Mouse (Mus musculus): Measurements from ENCODE around the gene Fam208b. TPM values are rescaled to one million over a fixed set of nuclear protein-coding genes. Genes with fewer than 3 reads are reported as not detected.

Gene Fam208b
- polyA plus RNA-seq, 1 experiment, result 4.3 TPM

DNA sequence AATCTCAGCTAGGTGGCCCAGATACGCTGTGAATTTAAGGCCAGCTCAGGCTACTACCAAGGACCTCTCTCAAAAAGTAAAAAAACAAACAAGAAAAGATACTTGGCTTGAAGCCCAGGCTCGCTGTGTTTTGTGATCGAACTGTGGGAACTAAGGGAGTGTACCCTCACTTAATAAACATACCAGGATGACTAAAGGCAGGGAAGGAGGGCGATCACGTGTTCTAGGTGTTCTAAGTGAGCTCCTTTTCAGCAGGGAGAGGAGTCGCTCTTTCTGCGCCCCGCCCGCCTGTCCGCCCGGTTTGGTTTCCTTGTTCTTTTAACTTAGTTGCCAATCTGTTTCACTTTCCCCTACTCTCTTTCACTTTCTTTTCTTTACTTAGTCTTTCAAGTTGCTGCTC lies 25.9 kb upstream of the Fam208b start:
- Histone ChIP-seq H3K4me3 (replicated peaks; ENCODE audit: extremely low read depth, low read depth, low read length) (peak overlapping the region; percentile 48), H3K4me1 (ENCODE audit: control insufficient read depth, insufficient read depth, low read length) (peaks cover 2% of the 10 kb centered on the region; the same call in 1 of the 2 replicates)
- WGBS, result 13% methylated on average over 11 of the region's 11 CpGs
- no peak for TF ChIP-seq CTCF (IDR thresholded peaks at IDR 0.05; ENCODE audit: insufficient read depth, low read length)
- no peak for TF ChIP-seq POLR2A (IDR thresholded peaks at IDR 0.05; ENCODE audit: borderline replicate concordance, extremely low read depth, low read depth, low read length)
- DNase-seq, result peak; percentile 50

DNA sequence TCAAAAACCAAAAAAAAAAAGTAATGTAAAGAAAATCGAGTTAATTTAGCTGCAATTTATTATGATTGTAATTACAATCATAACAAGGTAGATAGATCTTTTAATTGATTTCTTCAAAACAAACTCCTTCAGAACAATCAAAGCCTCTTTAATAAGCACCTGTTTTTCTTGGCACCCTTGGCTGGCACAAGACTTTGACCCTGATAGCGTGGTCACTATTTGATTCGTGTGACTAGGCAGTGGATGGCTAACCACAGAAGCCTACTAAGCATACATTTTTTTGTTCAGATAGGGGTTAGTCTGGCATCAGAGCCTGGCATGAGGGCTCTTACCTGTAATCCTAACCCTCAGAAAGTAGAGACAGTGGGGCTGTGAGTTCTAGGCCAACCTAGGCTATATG lies 24.2 kb upstream of the Fam208b start:
- 72% methylated on average over 3 of the region's 3 CpGs for WGBS
- no peak for TF ChIP-seq POLR2A (IDR thresholded peaks at IDR 0.05; ENCODE audit: borderline replicate concordance, extremely low read depth, low read depth, low read length)
- TF ChIP-seq CTCF (IDR thresholded peaks at IDR 0.05; ENCODE audit: insufficient read depth, low read length), result no peak
- DNase-seq, result no peak
- Histone ChIP-seq H3K4me1 (ENCODE audit: control insufficient read depth, insufficient read depth, low read length) (peaks cover 2% of the 10 kb centered on the region; the same call in 1 of the 2 replicates), H3K4me3 (replicated peaks; ENCODE audit: extremely low read depth, low read depth, low read length) (no peak overlapping the region)

GRCm38 (mm10) chr13:3633895-3634811 lies 23.2 kb upstream of the Fam208b start, which contains the start of gene Asb13:
Gene Asb13 (plus strand): TSS chr13:3634032.
- DNase-seq, result peak; percentile 80
- WGBS, result 1% methylated on average over 47 of the region's 47 CpGs
- peak within 1 kb of the TSS; percentile 76 for H3K4me3 ChIP-seq (replicated peaks; ENCODE audit: extremely low read depth, low read depth, low read length)
- TF ChIP-seq POLR2A (IDR thresholded peaks at IDR 0.05; ENCODE audit: borderline replicate concordance, extremely low read depth, low read depth, low read length) (peak; percentile 49; the same call in 1 of the 2 replicates), CTCF (IDR thresholded peaks at IDR 0.05; ENCODE audit: insufficient read depth, low read length) (no peak)
- peaks cover 2% of the 10 kb centered on the region; the same call in 1 of the 2 replicates for H3K4me1 ChIP-seq (ENCODE audit: control insufficient read depth, insufficient read depth, low read length)

DNA sequence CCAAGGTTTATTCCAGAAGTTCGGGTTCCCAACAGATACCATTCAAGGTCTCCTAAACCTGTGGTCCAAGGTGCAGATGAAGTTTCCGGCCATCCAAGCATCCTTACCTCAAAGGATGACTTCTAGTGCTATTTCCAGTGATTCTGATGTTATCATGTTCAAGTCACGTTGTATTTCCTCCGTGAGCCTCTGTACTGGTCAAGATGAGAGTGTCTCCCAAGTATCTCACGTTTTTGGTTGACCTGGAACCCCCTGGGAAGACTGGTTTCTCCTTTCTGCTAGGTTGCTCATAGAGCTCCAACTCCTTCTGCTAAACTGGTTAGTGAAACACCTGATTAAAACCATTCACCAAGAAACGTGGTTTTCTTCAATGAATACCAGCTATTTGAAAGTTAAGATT lies 22.2 kb upstream of the Fam208b start:
- WGBS, result 32% methylated on average over 6 of the region's 6 CpGs
- no peak overlapping the region for H3K4me3 ChIP-seq (replicated peaks; ENCODE audit: extremely low read depth, low read depth, low read length)
- peaks cover 2% of the 10 kb centered on the region; the same call in 1 of the 2 replicates for H3K4me1 ChIP-seq (ENCODE audit: control insufficient read depth, insufficient read depth, low read length)
- no peak for DNase-seq
- TF ChIP-seq CTCF (IDR thresholded peaks at IDR 0.05; ENCODE audit: insufficient read depth, low read length), result no peak
- TF ChIP-seq POLR2A (IDR thresholded peaks at IDR 0.05; ENCODE audit: borderline replicate concordance, extremely low read depth, low read depth, low read length), result no peak

DNA sequence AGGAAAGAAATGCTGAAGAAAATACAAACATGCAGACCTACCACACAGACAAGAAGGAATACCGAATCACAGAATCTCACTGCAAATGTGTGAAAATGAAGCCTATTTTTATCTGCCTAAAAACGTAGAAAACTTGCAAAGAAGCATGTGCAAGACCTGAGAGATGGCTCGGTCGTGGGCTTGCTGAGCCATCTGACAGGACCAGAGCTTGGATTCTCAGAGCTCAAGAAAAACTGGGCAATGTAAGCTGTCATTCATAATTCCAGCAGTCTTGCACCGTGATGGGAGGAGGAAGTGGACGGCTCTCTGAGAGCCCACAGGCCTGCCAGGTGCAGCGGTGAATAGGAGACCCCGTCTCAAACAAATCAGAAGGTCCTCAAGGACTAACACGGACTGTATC lies 21.6 kb upstream of the Fam208b start:
- DNase-seq, result no peak
- WGBS, result 77% methylated on average over 9 of the region's 9 CpGs
- TF ChIP-seq POLR2A (IDR thresholded peaks at IDR 0.05; ENCODE audit: borderline replicate concordance, extremely low read depth, low read depth, low read length) (no peak), CTCF (IDR thresholded peaks at IDR 0.05; ENCODE audit: insufficient read depth, low read length) (no peak)
- Histone ChIP-seq H3K4me3 (replicated peaks; ENCODE audit: extremely low read depth, low read depth, low read length) (no peak overlapping the region), H3K4me1 (ENCODE audit: control insufficient read depth, insufficient read depth, low read length) (peaks cover 2% of the 10 kb centered on the region; the same call in 1 of the 2 replicates)

DNA sequence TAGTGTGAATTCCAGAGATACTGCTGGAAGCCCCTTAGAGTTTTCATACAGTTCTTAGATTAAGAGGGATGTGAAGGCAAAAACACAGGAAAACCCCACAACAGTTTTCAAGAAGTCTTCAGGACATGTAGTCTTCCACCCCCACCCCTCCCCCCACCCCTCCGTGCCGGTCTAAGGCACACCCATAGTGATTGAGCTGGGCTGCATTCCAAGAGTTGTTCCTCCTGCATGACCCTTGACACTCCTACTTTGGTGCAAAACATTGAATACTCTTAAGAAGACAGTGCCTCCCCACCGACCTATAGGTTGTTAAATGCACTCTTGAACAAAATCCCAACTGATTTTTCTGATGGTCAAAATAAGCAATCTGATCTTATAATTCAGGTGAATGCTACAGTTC lies 17.2 kb upstream of the Fam208b start:
- no peak for DNase-seq
- no peak for TF ChIP-seq CTCF (IDR thresholded peaks at IDR 0.05; ENCODE audit: insufficient read depth, low read length)
- no peak for TF ChIP-seq POLR2A (IDR thresholded peaks at IDR 0.05; ENCODE audit: borderline replicate concordance, extremely low read depth, low read depth, low read length)
- no peak overlapping the region for H3K4me3 ChIP-seq (replicated peaks; ENCODE audit: extremely low read depth, low read depth, low read length)
- H3K4me1 ChIP-seq (ENCODE audit: control insufficient read depth, insufficient read depth, low read length), result no peaks in the 10 kb centered on the region
- 12% methylated on average over 3 of the region's 3 CpGs for WGBS

- H3K4me1 ChIP-seq (ENCODE audit: control insufficient read depth, insufficient read depth, low read length), result no peaks in the 10 kb centered on the region
- DNase-seq, result no peak
- no peak overlapping the region for H3K4me3 ChIP-seq (replicated peaks; ENCODE audit: extremely low read depth, low read depth, low read length)
- WGBS, result 62% methylated on average over 3 of the region's 3 CpGs
- TF ChIP-seq POLR2A (IDR thresholded peaks at IDR 0.05; ENCODE audit: borderline replicate concordance, extremely low read depth, low read depth, low read length) (no peak), CTCF (IDR thresholded peaks at IDR 0.05; ENCODE audit: insufficient read depth, low read length) (no peak)
Observed at GRCm38 (mm10) chr13:3627139-3627538, 16.2 kb upstream of the Fam208b start.

- peak; percentile 36 for DNase-seq
- no peak for TF ChIP-seq CTCF (IDR thresholded peaks at IDR 0.05; ENCODE audit: insufficient read depth, low read length)
- TF ChIP-seq POLR2A (IDR thresholded peaks at IDR 0.05; ENCODE audit: borderline replicate concordance, extremely low read depth, low read depth, low read length), result no peak
- Histone ChIP-seq H3K4me3 (replicated peaks; ENCODE audit: extremely low read depth, low read depth, low read length) (peak overlapping the region; percentile 88), H3K4me1 (ENCODE audit: control insufficient read depth, insufficient read depth, low read length) (no peaks in the 10 kb centered on the region)
- WGBS, result under 1% methylated on average over 50 of the region's 50 CpGs
Observed at GRCm38 (mm10) chr13:3610118-3610794, 652 bp downstream of the Fam208b start.

GRCm38 (mm10) chr13:3609780-3610117 lies 1.2 kb downstream of the Fam208b start:
- 14% methylated on average over 8 of the region's 8 CpGs for WGBS
- no peak for DNase-seq
- TF ChIP-seq POLR2A (IDR thresholded peaks at IDR 0.05; ENCODE audit: borderline replicate concordance, extremely low read depth, low read depth, low read length) (no peak), CTCF (IDR thresholded peaks at IDR 0.05; ENCODE audit: insufficient read depth, low read length) (no peak)
- Histone ChIP-seq H3K4me3 (replicated peaks; ENCODE audit: extremely low read depth, low read depth, low read length) (peak overlapping the region; percentile 88), H3K4me1 (ENCODE audit: control insufficient read depth, insufficient read depth, low read length) (no peaks in the 10 kb centered on the region)
